ENCODE assay signal across 7 mouse cellular contexts in genomic region chr4:108071235-108071901, GRCm38 (mm10). TPM values are rescaled to one million over a fixed set of nuclear protein-coding genes. Genes with fewer than 3 reads are reported as not detected.
DNase-seq lines count a peak whose midpoint lies in the region; ATAC-seq lines count a peak whose summit lies in the region.

No protein-coding gene starts in this region.

- H3K9me3 ChIP-seq in intestine, embryonic 16.5 days (ENCODE audit: control insufficient read depth, low read length): no peaks in the 10 kb centered on the region
- H3K9me3 ChIP-seq in midbrain, embryonic 11.5 days (ENCODE audit: control insufficient read depth, low read length): no peaks in the 10 kb centered on the region

- 0 out of 2 replicates have a peak, but pooled peaks cover 3% of the 10 kb centered on the region for H3K4me1 ChIP-seq in intestine, embryonic 16.5 days (ENCODE audit: control insufficient read depth, insufficient read depth, low read length)
- H3K4me1 ChIP-seq in midbrain, embryonic 11.5 days (ENCODE audit: control insufficient read depth, insufficient read depth, low read length): peaks cover 6% of the 10 kb centered on the region

- peak overlapping the region; percentile 67 for H3K4me2 ChIP-seq in intestine, embryonic 16.5 days (ENCODE audit: low read depth, low read length)
- H3K4me2 ChIP-seq in midbrain, embryonic 11.5 days: peak overlapping the region; percentile 81

- DNase-seq in adrenal gland, adult 18-20 months (ENCODE audit: low spot score in 2 of 2): peak; percentile 92 to 95
- DNase-seq in embryo, embryonic 11 days: peak; percentile 99
- peak; percentile 88 to 94 for DNase-seq in gastrocnemius, postnatal 36 days
- peak; percentile 92 to 94 for DNase-seq in left cerebral cortex, postnatal 36 days (ENCODE audit: low spot score in 2 of 2)
- DNase-seq in midbrain, embryonic 11.5 days (ENCODE audit: low spot score, missing footprints): peak; percentile 99
- peak; percentile 88 for DNase-seq in skeletal muscle tissue, adult 2 months (ENCODE audit: low read depth, low spot score)

- H3K36me3 ChIP-seq in intestine, embryonic 16.5 days (ENCODE audit: control insufficient read depth, insufficient read depth, low read length): no peaks in the 10 kb centered on the region
- no peaks in the 10 kb centered on the region for H3K36me3 ChIP-seq in midbrain, embryonic 11.5 days (ENCODE audit: control insufficient read depth, insufficient read depth, low read length)

- no peaks in the 10 kb centered on the region for H3K27me3 ChIP-seq in intestine, embryonic 16.5 days (replicated peaks; ENCODE audit: control insufficient read depth, insufficient read depth, low read length)
- no peaks in the 10 kb centered on the region for H3K27me3 ChIP-seq in midbrain, embryonic 11.5 days (ENCODE audit: control insufficient read depth, insufficient read depth, low read length)

- H3K4me3 ChIP-seq in intestine, embryonic 16.5 days (ENCODE audit: low read length): peak overlapping the region; percentile 59
- H3K4me3 ChIP-seq in midbrain, embryonic 11.5 days (ENCODE audit: low read depth, low read length): peak overlapping the region; percentile 50

- H3K9ac ChIP-seq in intestine, embryonic 16.5 days (ENCODE audit: low read depth, low read length): peak overlapping the region; percentile 76
- peak overlapping the region; percentile 71 for H3K9ac ChIP-seq in midbrain, embryonic 11.5 days (ENCODE audit: low read length)

- peak; percentile 96 for ATAC-seq in intestine, embryonic 16.5 days
- peak; percentile 95 for ATAC-seq in midbrain, embryonic 11.5 days (ENCODE audit: low FRiP score)

- 2% methylated on average over 26 of the region's 26 CpGs for WGBS in intestine, embryonic 16.5 days
- WGBS in midbrain, embryonic 11.5 days: 3% methylated on average over 26 of the region's 26 CpGs

- H3K27ac ChIP-seq in intestine, embryonic 16.5 days (ENCODE audit: low read length): peak overlapping the region; percentile 38
- no peak overlapping the region for H3K27ac ChIP-seq in midbrain, embryonic 11.5 days (ENCODE audit: low read depth, low read length)

- intact Hi-C loops in gastrocnemius, postnatal 36 days (cut with DNase I): no loop called here
- intact Hi-C loops in left cerebral cortex, postnatal 36 days (cut with DNase I): loop anchor here (5.0 kb wide), 1 partner anchor 134 kb away; no protein-coding TSS in a partner anchor

RNA-seq across cellular contexts. Expression of gene Podn, which starts 24.9 kb away (rescaled TPM):
- 10 to 100 TPM in 1 of 2 experiments, 1 to 10 TPM in 1; 7.1 to 15.1 TPM for total RNA-seq in adrenal gland, adult 18-20 months (2021)
- 1 to 10 TPM; 9.2 to 9.9 TPM for total RNA-seq in gastrocnemius, postnatal 36 days (2021)
- 0.72 and 1.5 TPM in 2 replicates for polyA plus RNA-seq in intestine, embryonic 16.5 days (2015; fragmentation: Nextera tagmentation; extraction: Ambion mirVana)
- 10 to 100 TPM in 1 of 2 experiments, 1 to 10 TPM in 1; 6.2 to 11.3 TPM for total RNA-seq in left cerebral cortex, postnatal 36 days (2021)
- 0.21 and 0.45 TPM in 2 replicates for polyA plus RNA-seq in midbrain, embryonic 11.5 days (2014; fragmentation: Nextera tagmentation; extraction: Ambion mirVana)
